Mouse (Mus musculus): ENCODE measurements around the gene 1520401A03Rik. TPM values are rescaled to one million over a fixed set of nuclear protein-coding genes. Genes with fewer than 3 reads are reported as not detected.

The 1520401A03Rik gene
- total and polyA plus RNA-seq, 2 experiments from 2014 or later = 0.26 TPM; not detected in 1

- Histone ChIP-seq H3K27me3 (ENCODE audit: insufficient read depth, low read length) (no peaks in the 10 kb centered on the region), H3K36me3 (ENCODE audit: insufficient read depth, low read length) (peaks cover 22% of the 10 kb centered on the region; the same call in 1 of the 2 replicates), H3K4me2 (ENCODE audit: low read depth, low read length) (no peak overlapping the region), H3K4me3 (ENCODE audit: low read length) (no peak overlapping the region), H3K4me1 (ENCODE audit: insufficient read depth, low read length) (no peaks in the 10 kb centered on the region), H3K9me3 (ENCODE audit: low read length) (no peaks in the 10 kb centered on the region), H3K9ac (replicated peaks; ENCODE audit: low read length) (no peak overlapping the region), H3K27ac (no peak overlapping the region)
- no peak for TF ChIP-seq CTCF (IDR thresholded peaks at IDR 0.05; ENCODE audit: low read depth)
- 99% methylated on average over 3 of the region's 3 CpGs for WGBS
- DNase-seq (ENCODE audit: low spot score) (no peak), ATAC-seq (no peak)
Observed at GRCm38 (mm10) chr17:23761155-23761554, 38.6 kb upstream of the 1520401A03Rik start.

GRCm38 (mm10) chr17:23760231-23760630, 37.6 kb upstream of the 1520401A03Rik start:
- H3K36me3 ChIP-seq (ENCODE audit: insufficient read depth, low read length) = peaks cover 30% of the 10 kb centered on the region; the same call in 1 of the 2 replicates

GRCm38 (mm10) chr17:23758801-23759200, 36.2 kb upstream of the 1520401A03Rik start:
- WGBS = 49% methylated on average over 8 of the region's 8 CpGs
- DNase-seq (ENCODE audit: low spot score) (no peak), ATAC-seq (no peak)
- no peaks in the 10 kb centered on the region for H3K27me3 ChIP-seq (ENCODE audit: insufficient read depth, low read length)
- H3K9ac ChIP-seq (replicated peaks; ENCODE audit: low read length) = no peak overlapping the region
- no peak overlapping the region for H3K4me3 ChIP-seq (ENCODE audit: low read length)
- H3K9me3 ChIP-seq (ENCODE audit: low read length) = no peaks in the 10 kb centered on the region
- TF ChIP-seq CTCF (IDR thresholded peaks at IDR 0.05; ENCODE audit: low read depth) = no peak
- H3K4me1 ChIP-seq (ENCODE audit: insufficient read depth, low read length) = no peaks in the 10 kb centered on the region
- peaks cover 36% of the 10 kb centered on the region; the same call in 1 of the 2 replicates for H3K36me3 ChIP-seq (ENCODE audit: insufficient read depth, low read length)
- H3K27ac ChIP-seq = no peak overlapping the region
- no peak overlapping the region for H3K4me2 ChIP-seq (ENCODE audit: low read depth, low read length)

More at GRCm38 (mm10) chr17:23760231-23760630, 37.6 kb upstream of the 1520401A03Rik start:
- Histone ChIP-seq H3K4me1 (ENCODE audit: insufficient read depth, low read length) (no peaks in the 10 kb centered on the region), H3K9me3 (ENCODE audit: low read length) (no peaks in the 10 kb centered on the region), H3K27me3 (ENCODE audit: insufficient read depth, low read length) (no peaks in the 10 kb centered on the region), H3K9ac (replicated peaks; ENCODE audit: low read length) (no peak overlapping the region), H3K4me3 (ENCODE audit: low read length) (no peak overlapping the region), H3K4me2 (ENCODE audit: low read depth, low read length) (no peak overlapping the region), H3K27ac (no peak overlapping the region)
- WGBS = 96% methylated on average over 9 of the region's 9 CpGs
- no peak for ATAC-seq
- DNase-seq (ENCODE audit: low spot score) = no peak
- TF ChIP-seq CTCF (IDR thresholded peaks at IDR 0.05; ENCODE audit: low read depth) = no peak

- Histone ChIP-seq H3K9ac (replicated peaks; ENCODE audit: low read length) (no peak overlapping the region), H3K4me1 (ENCODE audit: insufficient read depth, low read length) (no peaks in the 10 kb centered on the region), H3K4me3 (ENCODE audit: low read length) (no peak overlapping the region), H3K27ac (no peak overlapping the region), H3K4me2 (ENCODE audit: low read depth, low read length) (no peak overlapping the region), H3K36me3 (ENCODE audit: insufficient read depth, low read length) (peaks cover 46% of the 10 kb centered on the region), H3K9me3 (ENCODE audit: low read length) (no peaks in the 10 kb centered on the region), H3K27me3 (ENCODE audit: insufficient read depth, low read length) (no peaks in the 10 kb centered on the region)
- ATAC-seq (no peak), DNase-seq (ENCODE audit: low spot score) (no peak)
- TF ChIP-seq CTCF (IDR thresholded peaks at IDR 0.05; ENCODE audit: low read depth) = no peak
- 97% methylated on average over 9 of the region's 9 CpGs for WGBS
Observed at GRCm38 (mm10) chr17:23757581-23757980, 35.0 kb upstream of the 1520401A03Rik start.

- H3K4me1 ChIP-seq (ENCODE audit: insufficient read depth, low read length) = no peaks in the 10 kb centered on the region
Observed at GRCm38 (mm10) chr17:23755689-23756088, 33.1 kb upstream of the 1520401A03Rik start.

GRCm38 (mm10) chr17:23749400-23750191, 27.0 kb upstream of the 1520401A03Rik start:
- DNase-seq (ENCODE audit: low spot score) = no peak
- TF ChIP-seq CTCF (IDR thresholded peaks at IDR 0.05; ENCODE audit: low read depth) = no peak
- peaks cover 14% of the 10 kb centered on the region; the same call in 1 of the 2 replicates for H3K27me3 ChIP-seq (ENCODE audit: insufficient read depth, low read length)
- H3K4me2 ChIP-seq (ENCODE audit: low read depth, low read length) = peak overlapping the region; percentile 26; the same call in 1 of the 2 replicates
- H3K36me3 ChIP-seq (ENCODE audit: insufficient read depth, low read length) = peaks cover 27% of the 10 kb centered on the region
- no peak overlapping the region for H3K27ac ChIP-seq
- no peak overlapping the region for H3K9ac ChIP-seq (replicated peaks; ENCODE audit: low read length)
- H3K4me3 ChIP-seq (ENCODE audit: low read length) = no peak overlapping the region
- H3K9me3 ChIP-seq (ENCODE audit: low read length) = no peaks in the 10 kb centered on the region
- 85% methylated on average over 11 of the region's 11 CpGs for WGBS
- peaks cover 12% of the 10 kb centered on the region; the same call in 1 of the 2 replicates for H3K4me1 ChIP-seq (ENCODE audit: insufficient read depth, low read length)
- ATAC-seq = no peak

More at GRCm38 (mm10) chr17:23755689-23756088, 33.1 kb upstream of the 1520401A03Rik start:
- no peak for ATAC-seq
- no peaks in the 10 kb centered on the region for H3K9me3 ChIP-seq (ENCODE audit: low read length)
- H3K4me2 ChIP-seq (ENCODE audit: low read depth, low read length) = no peak overlapping the region
- no peak overlapping the region for H3K27ac ChIP-seq
- no peak overlapping the region for H3K4me3 ChIP-seq (ENCODE audit: low read length)
- no peaks in the 10 kb centered on the region for H3K27me3 ChIP-seq (ENCODE audit: insufficient read depth, low read length)
- no peak for DNase-seq (ENCODE audit: low spot score)
- TF ChIP-seq CTCF (IDR thresholded peaks at IDR 0.05; ENCODE audit: low read depth) = no peak
- WGBS = 80% methylated on average over 13 of the region's 13 CpGs
- no peak overlapping the region for H3K9ac ChIP-seq (replicated peaks; ENCODE audit: low read length)
- H3K36me3 ChIP-seq (ENCODE audit: insufficient read depth, low read length) = peaks cover 57% of the 10 kb centered on the region

Data from hindbrain, postnatal 0 days (tissue).